Mouse (Mus musculus) CH12.LX (cell line): ENCODE results near the gene Il1b. TPM values are rescaled to one million over a fixed set of nuclear protein-coding genes. Genes with fewer than 3 reads are reported as not detected.

Experiments used
- DNase-seq: peaks from one replicate; pipeline ENCODE4 v3.0.0-alpha.2; 2013; ENCODE audit errors: extremely low read depth
- H3K27ac ChIP-seq: 2 replicates; pipeline ENCODE4 v1.5.1; 2012; ENCODE audit warnings: low read depth, mild to moderate bottlenecking, control low read depth, moderate library complexity; ENCODE audit not compliant: insufficient read depth
- H3K27me3 ChIP-seq: replicated peaks from 2 replicates; pipeline ENCODE3; 2012; ENCODE audit warnings: inconsistent platforms
- H3K36me3 ChIP-seq, 2 experiments: replicated peaks in 1 of 2; 2 replicates each; pipeline versions ENCODE3 to v1.6.1; 2012; ENCODE audit warnings: inconsistent platforms in 1 of 2, low read length in 1 of 2, mild to moderate bottlenecking in 1 of 2, mixed read lengths in 1 of 2, moderate library complexity in 1 of 2; ENCODE audit not compliant: control insufficient read depth in 1 of 2, insufficient read depth in 1 of 2
- H3K4me1 ChIP-seq, 2 experiments: 2 replicates each; pipeline ENCODE4 v1.6.1; 2012; ENCODE audit warnings: inconsistent platforms in 1 of 2, moderate library complexity in 1 of 2; ENCODE audit not compliant: insufficient read depth in 2 of 2, control insufficient read depth in 1 of 2
- H3K4me2 ChIP-seq: 2 replicates; pipeline ENCODE4 v1.6.1; 2012; ENCODE audit warnings: low read depth, mild to moderate bottlenecking, control low read depth; ENCODE audit not compliant: poor library complexity, insufficient read depth, severe bottlenecking
- H3K4me3 ChIP-seq, 3 experiments: fragments of 150-350 bp in 1 of 3; sonication (generic) in 1 of 3; replicated peaks in 1 of 3; 2 replicates each; pipeline versions ENCODE3 to v1.5.1; 2011 to 2012; ENCODE audit warnings: low read depth in 2 of 3, low read length in 2 of 3, mild to moderate bottlenecking in 2 of 3, moderate library complexity in 2 of 3, control low read depth in 1 of 3, improper control_type of control experiment in 1 of 3, inconsistent platforms in 1 of 3, mixed read lengths in 1 of 3; ENCODE audit not compliant: poor library complexity in 1 of 3
- H3K79me2 ChIP-seq: replicated peaks from 2 replicates; pipeline ENCODE4 v1.6.1; 2012; ENCODE audit warnings: mild to moderate bottlenecking, moderate library complexity; ENCODE audit not compliant: control insufficient read depth, poor library complexity, insufficient read depth, severe bottlenecking; ENCODE audit errors: extremely low read depth
- H3K9ac ChIP-seq: 2 replicates; pipeline ENCODE4 v1.6.1; 2012; ENCODE audit warnings: low read depth, mild to moderate bottlenecking, control low read depth, moderate library complexity; ENCODE audit not compliant: insufficient read depth
- H3K9me3 ChIP-seq: replicated peaks from 2 replicates; pipeline ENCODE3; 2012; ENCODE audit warnings: low read length, inconsistent platforms, mixed read lengths
- CHD2 ChIP-seq: IDR thresholded peaks from 2 replicates; pipeline ENCODE4 v1.6.1; 2011; ENCODE audit warnings: low read length, improper control_type of control experiment
- E2F4 ChIP-seq: IDR thresholded peaks from 2 replicates; pipeline ENCODE4 v1.6.1; 2011; ENCODE audit warnings: low read depth, low read length, improper control_type of control experiment; ENCODE audit not compliant: insufficient replicate concordance
- ETS1 ChIP-seq: conservative IDR thresholded peaks from 2 replicates; pipeline ENCODE4 v1.6.1; 2012; ENCODE audit warnings: low read depth, mild to moderate bottlenecking, inconsistent platforms, low read length, improper control_type of control experiment, moderate library complexity
- GABPA ChIP-seq: IDR thresholded peaks from 2 replicates; pipeline ENCODE4 v1.6.1; 2012; ENCODE audit warnings: low read depth, low read length, improper control_type of control experiment, inconsistent platforms; ENCODE audit not compliant: insufficient replicate concordance
- HCFC1 ChIP-seq: IDR thresholded peaks from 2 replicates; pipeline ENCODE4 v1.6.1; 2012; ENCODE audit warnings: low read depth, mild to moderate bottlenecking, inconsistent platforms, low read length, improper control_type of control experiment
- MEF2A ChIP-seq: IDR thresholded peaks from 2 replicates; pipeline ENCODE4 v1.6.1; 2014; ENCODE audit warnings: low read depth, mild to moderate bottlenecking, inconsistent platforms, low read length, improper control_type of control experiment, borderline replicate concordance
- NELFE ChIP-seq: IDR thresholded peaks from 2 replicates; pipeline ENCODE4 v1.6.1; 2011; ENCODE audit warnings: low read depth, low read length, improper control_type of control experiment
- NRF1 ChIP-seq: IDR thresholded peaks from 2 replicates; pipeline ENCODE4 v1.6.1; 2014; ENCODE audit warnings: low read depth, mild to moderate bottlenecking, inconsistent platforms, low read length, improper control_type of control experiment, moderate library complexity
- PAX5 ChIP-seq: IDR thresholded peaks from 2 replicates; pipeline ENCODE4 v1.6.1; 2012; ENCODE audit warnings: low read length, inconsistent platforms, mixed read lengths
- POLR2AphosphoS2 ChIP-seq: IDR thresholded peaks from 2 replicates; pipeline ENCODE4 v1.6.1; 2011; ENCODE audit warnings: low read depth, low read length, improper control_type of control experiment
- RCOR1 ChIP-seq: conservative IDR thresholded peaks from 2 replicates; pipeline ENCODE4 v1.6.1; 2012; ENCODE audit warnings: low read depth, mild to moderate bottlenecking, inconsistent platforms, low read length, improper control_type of control experiment
- USF1 ChIP-seq: IDR thresholded peaks from 2 replicates; pipeline ENCODE4 v1.6.1; 2014; ENCODE audit warnings: low read depth, mild to moderate bottlenecking, inconsistent platforms, low read length, improper control_type of control experiment
- dilution Hi-C: fragments of 300-500 bp; cut with MboI; formaldehyde crosslinking; loops from 2 replicates; pipeline ENCODE4 v1.14.3; 2020; ENCODE audit warnings: low sequenced_read_pairs; ENCODE audit not compliant: extremely low pct_unique_long_range_greater_than_20kb, extremely low pct_ligation_motif_present
- in situ Hi-C: fragments of 300-500 bp; cut with MboI; formaldehyde crosslinking; loops from 3 replicates; pipeline ENCODE4 v1.14.3; 2019; ENCODE audit warnings: low sequenced_read_pairs, low pct_ligation_motif_present, low pct_unique_long_range_greater_than_20kb, mixed read lengths
- polyA plus RNA-seq: library from polyadenylated mRNA; unstranded; fragments of >175 nt; gene quantifications from 2 replicates; pipeline ENCODE4 v1.2.1, GENCODE M21; 2012; ENCODE audit warnings: low read depth; ENCODE audit not compliant: insufficient read length
- total RNA-seq, 2 experiments: library from RNA; depleted of rRNA; stranded (reverse); fragments of 300-350 nt in 1 of 2; fragments of >200 nt in 1 of 2; gene quantifications; 2 replicates each; pipeline ENCODE4 v1.2.3; 2012 to 2014

Il1b gene
- 0.13 TPM in 1 of 2 replicates, not detected in the other for total RNA-seq (2012; rRNA removed)
- 0.44 and 0.80 TPM in 2 replicates for total RNA-seq (2014; rRNA removed)
- polyA plus RNA-seq = 0.23 and 0.65 TPM in 2 replicates

GRCm38 (mm10) chr2:129371039-129371438, at the start of gene Il1b:
Il1b (minus strand) TSS chr2:129371139.
- no peak for DNase-seq
- H3K36me3 ChIP-seq = no peaks in the 10 kb centered on the region
- no peaks in the 10 kb centered on the region for H3K9me3 ChIP-seq
- in situ Hi-C loops = no loop called here
- H3K4me2 ChIP-seq = no peak within 1 kb of the TSS
- H3K27me3 ChIP-seq = no peaks in the 10 kb centered on the region
- no peak for TF ChIP-seq GABPA
- H3K4me1 ChIP-seq = peaks cover 0 to 18% of the 10 kb centered on the region in 2 experiments; a peak in 2 of 4 replicates
- no peak within 1 kb of the TSS for H3K4me3 ChIP-seq
- dilution Hi-C loops = no loop called here
- no peaks in the 10 kb centered on the region for H3K79me2 ChIP-seq
- no peak within 1 kb of the TSS for H3K27ac ChIP-seq
- H3K9ac ChIP-seq = no peak within 1 kb of the TSS

- Histone ChIP-seq H3K4me1 (peaks cover 0 to 4% of the 10 kb centered on the region in 2 experiments; a peak in 2 of 4 replicates), H3K4me2 (no peak overlapping the region), H3K36me3 (no peaks in the 10 kb centered on the region), H3K4me3 (no peak overlapping the region), H3K9me3 (no peaks in the 10 kb centered on the region), H3K9ac (no peak overlapping the region), H3K27ac (no peak overlapping the region), H3K79me2 (no peaks in the 10 kb centered on the region), H3K27me3 (no peaks in the 10 kb centered on the region)
- no peak for TF ChIP-seq MEF2A
- TF ChIP-seq RCOR1 = no peak
- in situ Hi-C loops = loop anchor here (10.0 kb wide), 1 partner anchor 135 kb away; no protein-coding TSS in a partner anchor
- no peak for DNase-seq
- dilution Hi-C loops = no loop called here
Measured at GRCm38 (mm10) chr2:129419361-129419880, 48.5 kb upstream of the Il1b start.

- in situ Hi-C loops = loop anchor here (10.0 kb wide), 1 partner anchor 130 kb away; no protein-coding TSS in a partner anchor
Measured at GRCm38 (mm10) chr2:129414593-129414992, 43.7 kb upstream of the Il1b start.

More at GRCm38 (mm10) chr2:129414593-129414992, 43.7 kb upstream of the Il1b start:
- H3K27ac ChIP-seq = no peak overlapping the region
- no peaks in the 10 kb centered on the region for H3K79me2 ChIP-seq
- H3K4me1 ChIP-seq = peaks cover 7 to 32% of the 10 kb centered on the region in 2 experiments; a peak in 3 of 4 replicates
- H3K36me3 ChIP-seq = no peaks in the 10 kb centered on the region
- dilution Hi-C loops = no loop called here
- TF ChIP-seq NELFE (no peak), POLR2AphosphoS2 (no peak), USF1 (no peak), ETS1 (no peak), CHD2 (no peak), E2F4 (no peak), GABPA (no peak), PAX5 (no peak), NRF1 (no peak), HCFC1 (no peak)
- H3K27me3 ChIP-seq = no peaks in the 10 kb centered on the region
- DNase-seq = no peak
- H3K9me3 ChIP-seq = no peaks in the 10 kb centered on the region
- H3K4me3 ChIP-seq = no peak overlapping the region
- H3K9ac ChIP-seq = no peak overlapping the region
- H3K4me2 ChIP-seq = no peak overlapping the region
